Mouse (Mus musculus) embryonic facial prominence, embryonic 14.5 days (tissue): ENCODE results near the gene Fam136a. TPM values are rescaled to one million over a fixed set of nuclear protein-coding genes. Genes with fewer than 3 reads are reported as not detected.

ENCODE experiments used
- ATAC-seq: fragments of 200-750 bp; cut with Nextera tagmentation; 2 replicates; pipeline ENCODE4 v1.8.0; 2017; ENCODE audit warnings: low read depth, moderate number of reproducible peaks, moderate TSS enrichment
- DNase-seq: peaks from one replicate; pipeline ENCODE4 v3.0.0-alpha.2; 2015; ENCODE audit warnings: low spot score
- H3K27ac ChIP-seq: fragments of 300-500 bp; sonication (generic); replicated peaks from 2 replicates; pipeline ENCODE4 v1.5.1; 2014; ENCODE audit warnings: low read depth, mild to moderate bottlenecking, low read length, moderate library complexity
- H3K27me3 ChIP-seq: fragments of 300-500 bp; sonication (generic); replicated peaks from 2 replicates; pipeline ENCODE4 v1.6.1; 2014; ENCODE audit warnings: low read length; ENCODE audit not compliant: control insufficient read depth, insufficient read depth
- H3K36me3 ChIP-seq: fragments of 300-500 bp; sonication (generic); 2 replicates; pipeline ENCODE4 v1.6.1; 2014; ENCODE audit warnings: low read length, mixed read lengths; ENCODE audit not compliant: control insufficient read depth, insufficient read depth
- H3K4me1 ChIP-seq: fragments of 300-500 bp; sonication (generic); 2 replicates; pipeline ENCODE4 v1.6.1; 2014; ENCODE audit warnings: antibody characterized with exemption, low read length; ENCODE audit not compliant: control insufficient read depth, insufficient read depth
- H3K4me2 ChIP-seq: fragments of 300-500 bp; sonication (generic); 2 replicates; pipeline ENCODE4 v1.6.1; 2014; ENCODE audit warnings: low read depth, mild to moderate bottlenecking, low read length, moderate library complexity, mixed read lengths
- H3K4me3 ChIP-seq: fragments of 300-500 bp; sonication (generic); 2 replicates; pipeline ENCODE4 v1.5.1; 2014; ENCODE audit warnings: low read depth, mild to moderate bottlenecking, low read length
- H3K9ac ChIP-seq: fragments of 300-500 bp; sonication (generic); 2 replicates; pipeline ENCODE4 v1.6.1; 2014; ENCODE audit warnings: low read depth, mild to moderate bottlenecking, low read length, moderate library complexity, mixed read lengths
- H3K9me3 ChIP-seq: fragments of 300-500 bp; sonication (generic); 2 replicates; pipeline ENCODE4 v1.6.1; 2016; ENCODE audit warnings: low read length; ENCODE audit not compliant: control insufficient read depth
- WGBS: fragments of 180-500 bp; shearing (Covaris S2); extraction: QIAGEN DNeasy Blood & Tissue Kit; methylation state at CpG from one replicate; pipeline ENCODE4 v1.1.7; 2014; 5-methylcytosine and 5-hydroxymethylcytosine counted together
- polyA plus RNA-seq: library from polyadenylated mRNA; unstranded; fragments of >200 nt; fragmentation: Nextera tagmentation; extraction: Ambion mirVana; gene quantifications from 2 replicates; pipeline ENCODE4 v1.2.1, GENCODE M21; 2014

The Fam136a gene
- polyA plus RNA-seq, 1 experiment from 2014 or later = 118 TPM

DNA sequence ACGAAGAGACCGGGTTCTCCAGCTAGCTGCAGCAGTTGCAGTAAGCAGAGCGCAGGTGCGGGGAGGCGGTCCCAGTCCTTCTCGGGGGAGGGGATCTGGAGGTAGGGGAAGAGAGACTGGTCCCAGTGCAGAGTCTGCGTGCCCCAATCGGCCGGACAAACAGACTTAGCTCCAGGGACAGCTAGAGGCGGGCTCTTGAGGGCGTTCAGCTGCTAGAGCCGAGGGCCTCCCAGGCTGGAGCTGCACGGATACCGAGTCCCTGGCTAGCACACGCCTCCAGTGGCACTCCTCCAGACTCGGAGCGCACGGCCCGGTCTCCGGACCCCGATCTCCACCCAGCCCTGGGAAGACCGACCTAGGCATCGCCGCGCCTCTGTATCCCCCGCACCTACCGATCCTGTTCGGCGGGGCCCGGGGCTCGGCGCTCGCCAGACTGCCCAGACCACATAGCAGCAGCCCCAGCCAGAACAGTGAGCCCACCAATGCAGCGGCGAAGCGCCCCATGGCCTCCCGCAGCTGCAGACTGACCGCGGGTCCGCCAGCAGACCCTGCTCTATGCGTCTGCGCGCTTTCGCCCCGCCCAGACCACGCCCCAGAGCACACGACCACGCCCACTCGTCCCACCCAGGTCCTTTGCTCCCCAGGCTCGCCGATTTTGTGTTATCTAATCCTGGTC, 31.3 kb downstream of the Fam136a start, which contains the start of gene Pcyox1:
Gene Pcyox1 (minus strand): TSS at position 574 of the 676 bp plus-strand sequence.
- peaks cover 13% of the 10 kb centered on the region; the same call in 1 of the 2 replicates for H3K4me1 ChIP-seq
- 0% methylated on average over 32 of the region's 51 CpGs for WGBS
- H3K4me3 ChIP-seq = peak within 1 kb of the TSS; percentile 87
- DNase-seq (peak; percentile 93), ATAC-seq (peak; percentile 95)
- H3K4me2 ChIP-seq = peak within 1 kb of the TSS; percentile 77
- no peaks in the 10 kb centered on the region for H3K9me3 ChIP-seq
- peak within 1 kb of the TSS; percentile 86 for H3K27ac ChIP-seq
- H3K27me3 ChIP-seq = no peaks in the 10 kb centered on the region
- H3K36me3 ChIP-seq = peaks cover 18% of the 10 kb centered on the region
- peak within 1 kb of the TSS; percentile 80 for H3K9ac ChIP-seq

DNA sequence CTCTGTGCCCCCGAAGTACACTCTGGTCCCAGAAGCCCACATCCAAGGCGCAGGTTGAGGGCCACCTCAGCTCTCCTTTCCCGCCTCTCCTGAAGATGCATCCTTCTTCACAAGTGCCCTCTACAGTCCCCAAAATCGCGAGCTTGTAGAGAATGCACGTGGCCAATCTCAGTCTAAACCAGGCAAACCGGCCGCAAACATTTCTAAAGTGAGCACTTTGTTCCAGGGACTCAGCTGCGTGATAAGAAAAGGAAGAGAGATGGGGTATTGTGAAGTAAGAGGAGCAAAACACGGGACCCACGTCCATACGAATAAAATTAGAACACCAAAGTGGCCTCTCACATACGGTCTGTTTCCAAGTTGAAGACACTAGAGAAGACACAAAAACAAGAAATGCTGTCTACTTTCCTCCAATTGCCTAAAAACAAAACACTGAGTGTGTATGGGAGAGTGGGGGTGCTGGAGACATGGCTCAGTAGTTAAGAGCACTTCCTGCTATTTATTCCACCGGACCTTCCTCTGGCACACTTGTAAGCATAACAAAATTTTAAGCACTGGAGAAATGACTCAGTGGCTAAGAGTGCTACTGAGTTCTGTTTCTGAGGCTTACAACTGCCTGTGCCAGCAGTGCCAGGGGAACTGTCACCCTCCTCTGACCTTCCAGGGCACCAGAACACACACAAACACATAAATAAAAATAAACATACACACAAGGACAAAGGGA, 32.0 kb downstream of the Fam136a start:
- DNase-seq (no peak), ATAC-seq (peak; percentile 15)
- Histone ChIP-seq H3K9ac (peak overlapping the region; percentile 80), H3K4me1 (peaks cover 13% of the 10 kb centered on the region; the same call in 1 of the 2 replicates), H3K9me3 (no peaks in the 10 kb centered on the region), H3K36me3 (peaks cover 13% of the 10 kb centered on the region; the same call in 1 of the 2 replicates), H3K4me3 (peak overlapping the region; percentile 87), H3K27me3 (no peaks in the 10 kb centered on the region), H3K27ac (peak overlapping the region; percentile 86), H3K4me2 (peak overlapping the region; percentile 77)
- WGBS = 4% methylated on average over 14 of the region's 14 CpGs

DNA sequence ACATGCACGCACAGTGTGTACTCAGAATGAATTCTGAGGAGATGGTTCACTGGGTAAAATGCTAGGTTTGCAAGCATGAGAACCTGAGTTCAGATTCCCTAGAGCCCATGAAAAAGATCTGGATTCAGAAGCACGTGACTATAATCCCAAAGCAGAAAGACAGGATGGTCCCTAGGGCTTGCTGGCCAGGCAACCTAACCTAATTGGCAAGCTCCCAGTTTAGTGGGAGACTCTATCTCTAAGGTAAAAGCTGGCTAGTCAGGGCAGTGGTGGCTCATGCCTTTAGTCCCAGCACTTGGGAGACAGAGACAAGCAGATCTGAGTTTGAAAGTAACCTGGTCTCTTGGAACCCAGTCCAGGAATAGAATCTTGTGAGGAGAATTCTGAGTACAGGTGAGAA, 33.5 kb downstream of the Fam136a start:
- ATAC-seq (no peak), DNase-seq (peak; percentile 21)
- no peak overlapping the region for H3K27ac ChIP-seq
- H3K9me3 ChIP-seq = no peaks in the 10 kb centered on the region
- H3K4me1 ChIP-seq = peaks cover 13% of the 10 kb centered on the region; the same call in 1 of the 2 replicates
- WGBS = 78% methylated on average over 2 of the region's 2 CpGs
- H3K36me3 ChIP-seq = peaks cover 4% of the 10 kb centered on the region; the same call in 1 of the 2 replicates
- H3K27me3 ChIP-seq = no peaks in the 10 kb centered on the region
- no peak overlapping the region for H3K9ac ChIP-seq
- H3K4me2 ChIP-seq = no peak overlapping the region
- H3K4me3 ChIP-seq = no peak overlapping the region

DNA sequence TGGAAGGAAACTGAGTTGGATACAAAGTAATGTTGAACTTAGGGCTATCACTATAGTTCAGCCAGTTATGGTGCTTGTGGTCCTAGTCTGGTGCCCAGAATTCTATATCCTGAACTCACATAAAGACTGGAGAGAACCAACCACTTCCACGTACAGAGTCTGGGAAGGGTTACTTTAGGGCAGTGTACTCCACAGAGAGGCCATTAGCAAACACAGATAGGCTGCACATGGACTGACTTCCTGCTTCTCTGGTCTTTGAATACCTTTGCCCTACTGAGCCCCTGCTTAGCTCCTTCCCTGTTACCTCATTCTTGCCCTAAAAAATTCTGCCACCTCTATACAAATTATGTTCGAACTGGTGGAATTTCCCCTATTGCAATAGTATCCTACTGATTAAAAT, 34.5 kb downstream of the Fam136a start:
- H3K36me3 ChIP-seq = no peaks in the 10 kb centered on the region
- H3K27ac ChIP-seq = no peak overlapping the region
- ATAC-seq (no peak), DNase-seq (no peak)
- peaks cover 13% of the 10 kb centered on the region; the same call in 1 of the 2 replicates for H3K4me1 ChIP-seq
- no peak overlapping the region for H3K4me3 ChIP-seq
- no peak overlapping the region for H3K9ac ChIP-seq
- H3K9me3 ChIP-seq = no peaks in the 10 kb centered on the region
- WGBS = 79% methylated on average over 2 of the region's 2 CpGs
- no peaks in the 10 kb centered on the region for H3K27me3 ChIP-seq
- no peak overlapping the region for H3K4me2 ChIP-seq

DNA sequence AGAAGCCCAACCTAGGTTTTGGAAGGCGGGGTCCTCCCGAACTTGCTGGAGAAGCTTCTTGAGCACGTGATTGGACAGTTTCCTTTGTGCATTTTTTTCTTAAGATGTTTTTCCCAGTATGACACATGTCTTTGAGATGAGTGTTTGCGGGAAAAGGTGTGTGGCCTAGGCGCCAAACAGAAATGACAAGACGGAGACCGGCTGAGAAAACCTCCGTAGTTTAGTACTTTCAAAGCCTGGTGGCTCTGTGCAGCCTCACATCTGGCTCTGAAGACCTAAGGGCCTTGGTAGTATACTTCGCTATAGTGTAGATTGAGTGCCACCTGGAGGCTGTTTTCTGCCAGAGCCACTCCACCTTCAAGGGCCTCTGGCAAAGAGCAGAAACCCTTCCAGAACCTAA, 35.5 kb downstream of the Fam136a start:
- H3K36me3 ChIP-seq = no peaks in the 10 kb centered on the region
- ATAC-seq (peak; percentile 23; the same call in 1 of the 2 replicates), DNase-seq (peak; percentile 92)
- peaks cover 3% of the 10 kb centered on the region; the same call in 1 of the 2 replicates for H3K4me1 ChIP-seq
- H3K9ac ChIP-seq = peak overlapping the region; percentile 52
- H3K27ac ChIP-seq = 0 out of 2 replicates have a peak overlapping the region, but pooled peaks have one; percentile 17
- H3K4me3 ChIP-seq = peak overlapping the region; percentile 31
- WGBS = 2% methylated on average over 9 of the region's 9 CpGs
- H3K4me2 ChIP-seq = peak overlapping the region; percentile 49
- no peaks in the 10 kb centered on the region for H3K9me3 ChIP-seq
- no peaks in the 10 kb centered on the region for H3K27me3 ChIP-seq

DNA sequence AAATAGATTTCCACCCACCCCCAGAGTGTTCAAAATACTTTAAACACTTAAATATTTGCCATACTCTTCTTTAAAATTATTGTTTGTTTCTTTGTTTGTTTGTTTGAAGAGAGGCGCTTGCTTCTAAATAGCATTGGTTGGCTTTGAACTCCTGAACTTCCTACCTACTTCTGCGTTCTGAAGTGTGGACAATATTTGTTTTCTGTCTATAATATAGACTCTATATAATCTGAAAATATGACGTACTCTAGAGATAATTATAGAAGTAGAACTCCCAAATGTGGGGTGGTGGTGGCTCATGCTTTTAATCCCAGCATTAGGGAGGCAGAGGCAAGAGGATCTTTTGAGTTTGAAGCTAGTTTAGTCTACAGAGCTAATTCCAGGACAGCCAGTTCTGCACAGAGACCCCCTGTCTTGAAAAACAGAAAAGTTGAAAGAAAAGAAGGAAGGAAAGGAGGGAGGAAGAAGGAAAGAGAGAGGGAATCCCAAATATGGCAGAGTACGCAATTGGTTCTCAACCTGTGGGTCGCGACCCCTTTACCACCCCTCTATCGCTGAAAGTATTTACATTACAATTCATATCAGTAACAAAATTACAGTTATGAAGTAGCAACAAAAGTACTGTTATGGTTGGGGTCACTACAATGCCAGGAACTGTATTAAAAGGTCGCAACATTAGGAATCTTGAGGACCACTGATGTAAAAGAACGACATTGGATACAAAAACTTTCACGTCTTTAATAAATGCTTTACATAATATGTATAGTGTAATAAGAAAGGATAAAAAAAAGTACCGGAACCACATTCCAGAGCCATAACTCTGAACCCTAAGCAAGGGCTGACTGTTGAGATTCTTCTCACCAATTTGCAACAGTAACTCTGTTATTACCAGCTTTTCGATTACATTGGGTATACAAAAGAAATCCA, 37.5 kb downstream of the Fam136a start:
- H3K4me1 ChIP-seq = peaks cover 5% of the 10 kb centered on the region
- no peaks in the 10 kb centered on the region for H3K9me3 ChIP-seq
- H3K9ac ChIP-seq = peak overlapping the region; percentile 99
- peak overlapping the region; percentile 100 for H3K27ac ChIP-seq
- WGBS = 29% methylated on average over 12 of the region's 12 CpGs
- no peak for DNase-seq
- peaks cover 10% of the 10 kb centered on the region for H3K36me3 ChIP-seq
- no peak for ATAC-seq
- H3K27me3 ChIP-seq = no peaks in the 10 kb centered on the region
- peak overlapping the region; percentile 68 for H3K4me2 ChIP-seq
- peak overlapping the region; percentile 87 for H3K4me3 ChIP-seq

DNA sequence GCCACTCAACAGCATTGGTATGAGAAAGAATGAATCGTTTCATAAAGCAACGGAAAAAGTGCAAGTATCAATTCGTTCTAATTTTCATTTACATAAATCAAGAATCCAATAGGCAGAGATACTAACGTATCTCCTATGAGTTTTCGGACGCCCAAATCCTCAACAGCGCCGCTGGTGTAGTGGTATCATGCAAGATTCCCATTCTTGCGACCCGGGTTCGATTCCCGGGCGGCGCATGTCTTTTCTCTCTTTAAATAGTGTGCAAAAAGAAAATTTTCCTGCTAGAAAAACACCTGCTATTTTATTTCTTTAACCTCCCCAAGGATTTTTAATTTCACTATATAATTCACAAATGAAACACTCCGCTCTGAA, 38.3 kb downstream of the Fam136a start:
- peak overlapping the region; percentile 68 for H3K4me2 ChIP-seq
- peak; percentile 85 for DNase-seq
- H3K4me3 ChIP-seq = peak overlapping the region; percentile 87
- H3K27ac ChIP-seq = peak overlapping the region; percentile 100
- no peaks in the 10 kb centered on the region for H3K27me3 ChIP-seq
- H3K9me3 ChIP-seq = no peaks in the 10 kb centered on the region
- H3K36me3 ChIP-seq = peaks cover 14% of the 10 kb centered on the region
- peaks cover 5% of the 10 kb centered on the region for H3K4me1 ChIP-seq
- WGBS = under 1% methylated on average over 15 of the region's 15 CpGs
- peak; percentile 76 for ATAC-seq
- H3K9ac ChIP-seq = peak overlapping the region; percentile 99
